Mouse (Mus musculus): ENCODE results near the gene L3mbtl2. TPM values are rescaled to one million over a fixed set of nuclear protein-coding genes. Genes with fewer than 3 reads are reported as not detected.
"Not testable (repeated sequence)": the region's sequence is repeated elsewhere in the genome, so short reads cannot be mapped to it uniquely, and the experiment has no call there.

L3mbtl2 gene
- polyA plus RNA-seq, 1 experiment = 29.6 TPM

GRCm38 (mm10) chr15:81693366-81693966, 29.8 kb downstream of the L3mbtl2 start:
- H3K4me1 ChIP-seq (ENCODE audit: control insufficient read depth, insufficient read depth, low read length) = no peaks in the 10 kb centered on the region
- H3K4me3 ChIP-seq (ENCODE audit: insufficient read depth, low read length) = peak overlapping the region; percentile 51
- H3K27ac ChIP-seq (ENCODE audit: insufficient read depth, low read length) = no peak overlapping the region
- no peak for TF ChIP-seq POLR2A (IDR thresholded peaks at IDR 0.05; ENCODE audit: extremely low read depth, insufficient read depth, low read length)
- TF ChIP-seq CTCF (IDR thresholded peaks at IDR 0.05; ENCODE audit: extremely low read depth, insufficient read depth, low read length) = no peak

DNA sequence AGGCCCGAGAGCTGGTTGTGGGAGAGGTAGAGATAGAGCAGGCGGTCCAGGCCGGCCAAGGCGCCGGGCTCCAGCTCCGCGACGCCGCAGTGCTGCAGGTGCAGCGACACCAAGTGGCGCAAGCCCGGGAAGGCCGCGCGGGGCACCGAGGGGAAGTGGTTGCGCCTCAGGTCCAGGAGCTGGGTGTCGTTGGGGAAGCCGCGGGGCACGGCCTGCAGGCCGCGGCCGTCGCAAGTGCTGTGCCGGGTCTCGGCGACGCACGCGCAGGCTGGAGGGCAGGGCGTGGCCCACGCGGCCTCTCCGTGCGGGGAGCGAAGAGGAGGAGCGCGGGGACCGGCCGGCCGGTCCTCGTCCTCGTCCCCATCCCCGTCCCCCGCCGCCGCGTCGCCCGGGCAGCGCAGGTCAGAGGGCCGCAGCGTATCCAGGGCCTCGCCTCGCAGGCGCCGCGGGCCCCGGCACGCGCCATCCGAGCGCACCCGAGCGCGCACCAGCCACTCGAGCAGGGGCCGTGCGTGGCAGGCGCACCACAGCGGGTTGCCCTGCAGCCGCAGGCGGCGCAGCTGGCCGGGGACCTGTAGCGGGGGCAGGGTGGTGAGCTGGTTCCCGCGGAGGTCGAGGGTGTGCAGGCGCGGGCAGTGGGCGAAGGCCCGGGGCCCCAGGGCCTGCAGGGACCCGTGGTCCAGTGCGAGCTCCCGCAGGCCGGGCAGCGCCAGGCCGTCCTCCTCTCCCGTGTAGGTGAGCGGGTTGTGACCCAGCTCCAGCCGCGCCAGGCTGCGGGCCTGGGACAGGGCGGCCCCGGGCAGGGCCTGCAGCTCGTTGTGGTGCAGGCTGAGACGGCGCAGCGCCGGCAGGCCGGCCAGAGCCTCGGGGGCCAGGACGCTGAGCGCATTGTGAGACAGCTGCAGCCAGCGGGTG, 30.5 kb downstream of the L3mbtl2 start:
- Histone ChIP-seq H3K4me1 (ENCODE audit: control insufficient read depth, insufficient read depth, low read length) (no peaks in the 10 kb centered on the region), H3K27ac (ENCODE audit: insufficient read depth, low read length) (no peak overlapping the region; the same call in 1 of the 2 replicates), H3K4me3 (ENCODE audit: insufficient read depth, low read length) (peak overlapping the region; percentile 51)
- TF ChIP-seq POLR2A (IDR thresholded peaks at IDR 0.05; ENCODE audit: extremely low read depth, insufficient read depth, low read length) (no peak), CTCF (IDR thresholded peaks at IDR 0.05; ENCODE audit: extremely low read depth, insufficient read depth, low read length) (peak; percentile 21; the same call in 1 of the 2 replicates)

DNA sequence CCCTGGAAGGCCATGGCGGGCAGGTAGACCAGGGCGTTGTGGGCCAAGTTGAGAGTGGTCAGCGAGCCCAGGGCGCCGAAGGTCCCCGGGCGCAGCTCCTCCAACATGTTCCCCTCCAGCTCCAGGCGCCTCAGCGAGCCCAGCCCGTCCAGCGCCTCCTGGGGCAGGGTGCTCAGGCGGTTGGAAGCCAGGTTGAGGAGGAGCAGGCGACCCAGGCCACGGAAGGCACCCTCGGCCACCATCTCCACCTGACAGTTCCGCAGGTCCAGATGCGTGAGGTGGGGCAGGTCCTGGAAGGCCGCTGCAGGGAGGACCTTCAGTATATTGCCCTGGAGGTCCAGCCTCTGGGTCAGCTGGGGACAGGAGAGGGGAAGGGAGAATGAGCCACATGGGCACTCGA, 31.2 kb downstream of the L3mbtl2 start:
- peak overlapping the region; percentile 51 for H3K4me3 ChIP-seq (ENCODE audit: insufficient read depth, low read length)
- TF ChIP-seq CTCF (IDR thresholded peaks at IDR 0.05; ENCODE audit: extremely low read depth, insufficient read depth, low read length) (no peak), POLR2A (IDR thresholded peaks at IDR 0.05; ENCODE audit: extremely low read depth, insufficient read depth, low read length) (no peak)
- H3K4me1 ChIP-seq (ENCODE audit: control insufficient read depth, insufficient read depth, low read length) = no peaks in the 10 kb centered on the region
- no peak overlapping the region for H3K27ac ChIP-seq (ENCODE audit: insufficient read depth, low read length)

DNA sequence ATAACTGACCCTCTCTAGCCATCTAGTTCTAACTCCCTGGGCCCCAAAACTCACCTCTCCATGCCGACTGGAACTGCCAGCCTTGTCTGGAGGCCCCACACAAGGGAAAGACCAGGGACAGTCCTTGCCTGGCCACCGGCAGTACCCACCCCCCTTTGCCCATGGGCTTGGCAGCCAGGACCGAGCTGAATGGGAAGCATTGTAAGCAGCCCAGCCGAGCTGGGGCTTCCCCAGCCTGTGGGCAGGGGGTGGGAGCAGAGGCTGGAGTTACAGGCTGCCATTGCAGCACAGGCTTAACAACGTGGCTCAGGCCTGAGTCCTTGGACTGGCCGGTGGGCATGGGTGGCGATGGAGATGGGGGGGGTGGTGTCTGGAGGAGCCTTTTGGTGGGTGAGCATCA, 33.5 kb downstream of the L3mbtl2 start, which contains the start of gene Chadl:
Chadl (minus strand) TSS at position 113 of the 400 bp plus-strand sequence.
- Histone ChIP-seq H3K4me1 (ENCODE audit: control insufficient read depth, insufficient read depth, low read length) (no peaks in the 10 kb centered on the region), H3K4me3 (ENCODE audit: insufficient read depth, low read length) (no peak within 1 kb of the TSS; the same call in 1 of the 2 replicates), H3K27ac (ENCODE audit: insufficient read depth, low read length) (no peak within 1 kb of the TSS)
- TF ChIP-seq CTCF (IDR thresholded peaks at IDR 0.05; ENCODE audit: extremely low read depth, insufficient read depth, low read length) (no peak), POLR2A (IDR thresholded peaks at IDR 0.05; ENCODE audit: extremely low read depth, insufficient read depth, low read length) (peak; percentile 43; the same call in 1 of the 2 replicates)

- Histone ChIP-seq H3K27ac (ENCODE audit: insufficient read depth, low read length) (no peak overlapping the region), H3K4me1 (ENCODE audit: control insufficient read depth, insufficient read depth, low read length) (no peaks in the 10 kb centered on the region), H3K4me3 (ENCODE audit: insufficient read depth, low read length) (no peak overlapping the region)
- TF ChIP-seq POLR2A (IDR thresholded peaks at IDR 0.05; ENCODE audit: extremely low read depth, insufficient read depth, low read length) = no peak
- peak; percentile 53 for TF ChIP-seq CTCF (IDR thresholded peaks at IDR 0.05; ENCODE audit: extremely low read depth, insufficient read depth, low read length)
Observed at GRCm38 (mm10) chr15:81697847-81698246, 34.2 kb downstream of the L3mbtl2 start.

- no peaks in the 10 kb centered on the region for H3K4me1 ChIP-seq (ENCODE audit: control insufficient read depth, insufficient read depth, low read length)
- no peak overlapping the region for H3K4me3 ChIP-seq (ENCODE audit: insufficient read depth, low read length)
- TF ChIP-seq CTCF (IDR thresholded peaks at IDR 0.05; ENCODE audit: extremely low read depth, insufficient read depth, low read length) = no peak
- TF ChIP-seq POLR2A (IDR thresholded peaks at IDR 0.05; ENCODE audit: extremely low read depth, insufficient read depth, low read length) = no peak
- no peak overlapping the region for H3K27ac ChIP-seq (ENCODE audit: insufficient read depth, low read length)
Observed at GRCm38 (mm10) chr15:81698532-81698931, 34.8 kb downstream of the L3mbtl2 start.

DNA sequence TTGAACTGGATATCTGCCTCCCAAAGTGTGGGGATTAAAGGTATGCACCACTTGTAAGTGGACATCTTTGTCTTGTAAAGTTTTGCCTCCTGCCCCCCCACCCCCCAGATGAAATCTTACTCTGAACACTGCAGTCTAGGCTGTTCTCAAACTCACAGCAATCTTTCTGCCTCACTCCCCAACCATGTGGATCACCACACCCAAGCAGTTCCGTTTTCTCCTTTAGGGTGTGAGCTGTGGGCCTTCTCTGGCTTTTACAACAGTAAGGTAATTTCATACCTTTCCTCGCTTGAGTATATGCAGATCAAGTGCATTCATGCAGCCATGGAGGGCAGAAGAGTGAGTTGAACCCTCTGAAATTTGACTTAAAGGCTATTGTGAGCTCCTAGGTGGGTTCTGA, 36.5 kb downstream of the L3mbtl2 start:
- H3K4me3 ChIP-seq (ENCODE audit: insufficient read depth, low read length) = no peak overlapping the region
- TF ChIP-seq POLR2A (IDR thresholded peaks at IDR 0.05; ENCODE audit: extremely low read depth, insufficient read depth, low read length) (no peak), CTCF (IDR thresholded peaks at IDR 0.05; ENCODE audit: extremely low read depth, insufficient read depth, low read length) (no peak)
- H3K27ac ChIP-seq (ENCODE audit: insufficient read depth, low read length) = no peak overlapping the region
- no peaks in the 10 kb centered on the region for H3K4me1 ChIP-seq (ENCODE audit: control insufficient read depth, insufficient read depth, low read length)

- TF ChIP-seq CTCF (IDR thresholded peaks at IDR 0.05; ENCODE audit: extremely low read depth, insufficient read depth, low read length) = no peak
- H3K4me1 ChIP-seq (ENCODE audit: control insufficient read depth, insufficient read depth, low read length) = no peaks in the 10 kb centered on the region
- no peak overlapping the region for H3K4me3 ChIP-seq (ENCODE audit: insufficient read depth, low read length)
- no peak overlapping the region for H3K27ac ChIP-seq (ENCODE audit: insufficient read depth, low read length)
Observed at GRCm38 (mm10) chr15:81700601-81701000, 36.9 kb downstream of the L3mbtl2 start.

- H3K27ac ChIP-seq (ENCODE audit: insufficient read depth, low read length); H3K4me1 ChIP-seq (ENCODE audit: control insufficient read depth, insufficient read depth, low read length); H3K4me3 ChIP-seq (ENCODE audit: insufficient read depth, low read length): not testable (repeated sequence)
Observed at GRCm38 (mm10) chr15:81701350-81701749, 37.7 kb downstream of the L3mbtl2 start.
